Mouse (Mus musculus): Measurements from ENCODE around the gene Bola2. TPM values are rescaled to one million over a fixed set of nuclear protein-coding genes. Genes with fewer than 3 reads are reported as not detected.
"Not testable (repeated sequence)": the region's sequence is repeated elsewhere in the genome, so short reads cannot be mapped to it uniquely, and the experiment has no call there.

The Bola2 gene
- total RNA-seq, 2 experiments from 2014 or later = 89.8 to 218 TPM

DNA sequence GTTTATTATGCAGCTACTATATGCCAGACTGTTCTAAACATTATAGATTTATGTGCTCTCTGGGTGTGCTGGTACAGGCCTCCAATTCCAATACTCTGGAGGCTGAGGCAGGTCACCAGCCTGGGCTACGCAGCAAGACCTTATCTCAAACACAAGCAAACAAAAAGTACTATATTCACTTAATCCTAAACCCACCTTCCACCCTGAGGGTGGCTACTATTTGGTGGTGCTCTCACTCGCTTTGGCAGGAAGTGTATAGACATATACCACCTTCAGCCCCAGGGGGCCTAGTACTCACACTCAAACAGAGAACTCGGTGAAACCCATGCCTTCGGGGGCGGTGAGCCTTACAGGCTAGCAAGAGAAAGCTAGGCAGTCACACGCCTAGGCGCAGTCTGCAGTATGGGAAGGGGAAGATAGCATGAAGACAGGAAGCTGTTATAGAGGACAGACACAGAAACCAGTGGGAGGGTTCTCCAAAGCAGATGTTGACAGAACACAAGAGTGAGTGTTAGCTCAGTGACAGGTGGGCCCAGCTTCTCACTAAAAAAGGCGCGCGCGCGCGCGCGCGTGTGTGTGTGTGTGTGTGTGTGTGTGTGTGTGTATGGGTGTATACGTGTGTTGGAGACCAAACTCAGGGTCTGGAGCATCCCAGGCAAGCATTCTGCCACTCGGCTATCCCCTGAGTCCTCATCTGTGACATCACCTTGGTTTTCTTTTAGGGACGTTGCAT lies 12.4 kb downstream of the Bola2 start, which contains the start of gene Coro1a:
Gene Coro1a, minus strand, starts transcription at position 346 of the 733 bp plus-strand sequence.
- peak; percentile 49 for ATAC-seq (replicated peaks; ENCODE audit: poor library complexity)

GRCm38 (mm10) chr7:126708175-126708952 lies 13.2 kb downstream of the Bola2 start:
- ATAC-seq (replicated peaks; ENCODE audit: poor library complexity) = no peak

GRCm38 (mm10) chr7:126710266-126710665 lies 15.1 kb downstream of the Bola2 start:
- peak; percentile 47; the same call in 1 of the 2 replicates for ATAC-seq (replicated peaks; ENCODE audit: poor library complexity)

DNA sequence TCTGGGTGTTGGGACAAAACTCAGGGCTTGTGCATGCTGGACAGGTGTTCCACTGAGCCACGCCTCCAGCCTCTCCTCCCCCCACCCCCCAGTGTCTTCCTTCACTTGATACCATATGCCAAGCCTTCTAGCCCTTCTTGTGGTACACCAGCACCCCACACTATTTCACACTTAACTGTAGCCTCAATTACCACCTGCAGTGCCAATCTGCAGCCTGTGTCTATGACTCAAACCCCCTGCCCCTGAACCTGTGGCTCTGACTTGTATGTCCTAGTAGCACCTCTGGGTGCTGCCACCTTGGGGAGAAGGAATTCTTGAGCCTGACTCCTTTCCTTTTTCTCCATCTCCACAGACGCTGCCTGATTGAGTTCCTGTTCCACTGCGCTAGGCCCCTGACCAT lies 16.7 kb downstream of the Bola2 start:
- no peak for ATAC-seq (replicated peaks; ENCODE audit: poor library complexity)

- ATAC-seq (replicated peaks; ENCODE audit: poor library complexity) = no peak
These were observed 20.5 kb downstream of the Bola2 start for GRCm38 (mm10) chr7:126715679-126716078.

DNA sequence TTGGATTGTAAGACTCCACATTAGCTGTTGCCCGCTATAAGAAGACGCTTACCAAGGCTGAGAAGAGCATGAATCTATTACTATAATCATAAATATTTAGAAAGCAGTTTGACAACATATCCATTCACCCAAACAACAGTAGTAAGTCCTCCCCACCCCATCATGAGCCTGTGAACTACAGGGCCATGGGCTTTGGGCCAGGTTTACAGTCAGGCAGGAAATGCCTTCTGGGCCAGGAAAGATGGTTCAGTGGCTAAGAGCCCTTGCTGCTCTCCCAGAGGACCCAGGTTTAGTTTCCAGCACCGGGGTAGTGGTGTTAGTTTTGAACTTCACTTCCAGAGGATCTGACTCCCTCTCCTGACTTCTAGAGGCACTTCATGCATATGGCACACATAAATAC lies 22.4 kb downstream of the Bola2 start:
- ATAC-seq (replicated peaks; ENCODE audit: poor library complexity) = no peak

GRCm38 (mm10) chr7:126718787-126719337 lies 23.7 kb downstream of the Bola2 start:
- ATAC-seq (replicated peaks; ENCODE audit: poor library complexity) = peak; percentile 54; the same call in 1 of the 2 replicates

- peak; percentile 69 for ATAC-seq (replicated peaks; ENCODE audit: poor library complexity)
These were observed 26.4 kb downstream of the Bola2 start for GRCm38 (mm10) chr7:126721635-126722034.

GRCm38 (mm10) chr7:126725077-126725476 lies 29.9 kb downstream of the Bola2 start:
- ATAC-seq (replicated peaks; ENCODE audit: poor library complexity) = peak; percentile 75

- peak; percentile 52 for ATAC-seq (replicated peaks; ENCODE audit: poor library complexity)
These were observed 30.5 kb downstream of the Bola2 start for GRCm38 (mm10) chr7:126725667-126726066.

DNA sequence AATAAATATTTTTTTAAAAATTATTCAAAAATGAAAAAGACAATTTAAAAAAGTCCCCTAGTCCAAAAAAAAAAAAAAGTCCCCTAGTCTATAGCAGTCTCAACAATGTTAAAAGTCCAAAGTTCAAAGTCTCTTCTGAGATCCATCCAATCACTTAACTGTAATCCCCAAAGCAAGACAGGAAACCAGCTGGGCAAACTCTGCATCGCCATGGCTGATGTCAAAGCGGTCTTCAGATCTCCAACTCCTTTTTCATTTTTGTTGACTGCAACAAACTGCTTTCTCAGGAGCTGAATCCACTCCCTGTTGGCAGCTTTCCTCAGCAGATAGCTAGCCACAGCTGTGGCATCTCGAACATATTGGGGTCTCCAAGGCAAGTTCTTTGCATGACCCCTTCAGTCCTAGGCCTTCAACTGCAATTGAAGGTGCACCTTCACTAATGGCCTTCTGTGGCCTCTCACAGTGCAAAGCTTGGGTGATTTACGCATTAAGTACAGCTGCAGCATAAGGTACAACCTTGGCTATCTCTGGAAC lies 35.1 kb downstream of the Bola2 start:
- ATAC-seq (replicated peaks; ENCODE audit: poor library complexity) = not testable (repeated sequence)

DNA sequence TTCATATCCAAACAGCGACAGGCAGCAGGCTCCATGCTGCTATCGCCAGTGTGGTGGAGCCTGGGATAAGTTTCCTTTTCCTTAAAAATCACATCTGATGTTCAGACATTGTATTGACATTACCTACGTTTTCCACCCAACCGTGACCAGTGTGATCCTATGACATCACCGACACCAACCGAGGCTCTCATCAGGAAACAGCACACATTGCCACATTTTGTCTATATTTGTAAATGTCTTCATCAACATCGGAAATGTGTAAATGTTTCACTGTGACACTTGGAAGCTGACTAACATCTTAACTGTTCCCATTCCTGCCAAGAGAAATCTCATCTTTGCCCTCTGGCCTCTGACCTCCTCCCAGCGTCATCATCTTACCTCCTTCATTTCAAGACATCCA lies 40.9 kb downstream of the Bola2 start:
- ATAC-seq (replicated peaks; ENCODE audit: poor library complexity) = peak; percentile 54

DNA sequence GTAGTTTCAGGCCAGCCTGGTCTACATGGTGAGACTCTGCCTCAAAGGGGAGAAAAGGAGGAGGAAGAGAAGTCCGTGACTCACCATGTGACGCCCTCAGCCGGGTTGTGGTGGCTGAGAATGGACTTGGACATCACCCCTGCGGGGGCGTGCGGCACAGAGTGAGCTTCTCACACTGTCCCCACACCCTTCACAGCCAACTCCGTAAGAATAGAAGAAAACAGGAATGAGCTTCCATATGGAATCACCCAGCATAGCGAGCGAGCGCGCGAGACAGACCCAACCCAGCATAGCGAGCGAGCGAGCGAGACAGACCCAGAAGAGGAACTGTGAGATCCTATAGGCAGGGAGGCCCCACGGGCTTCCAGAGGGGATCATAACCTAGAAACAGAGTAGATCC lies 44.4 kb downstream of the Bola2 start:
- no peak for ATAC-seq (replicated peaks; ENCODE audit: poor library complexity)

- 0 out of 2 replicates have a peak, but pooled peaks have one; percentile 9 for ATAC-seq (replicated peaks; ENCODE audit: poor library complexity)
These were observed 45.0 kb downstream of the Bola2 start for GRCm38 (mm10) chr7:126740132-126740735.

GRCm38 (mm10) chr7:126740977-126741376 lies 45.8 kb downstream of the Bola2 start:
- no peak for ATAC-seq (replicated peaks; ENCODE audit: poor library complexity)

- ATAC-seq (replicated peaks; ENCODE audit: poor library complexity) = no peak
These were observed 46.3 kb downstream of the Bola2 start for GRCm38 (mm10) chr7:126741452-126741851.

- no peak for ATAC-seq (replicated peaks; ENCODE audit: poor library complexity)
These were observed 46.8 kb downstream of the Bola2 start for GRCm38 (mm10) chr7:126741964-126742482.

DNA sequence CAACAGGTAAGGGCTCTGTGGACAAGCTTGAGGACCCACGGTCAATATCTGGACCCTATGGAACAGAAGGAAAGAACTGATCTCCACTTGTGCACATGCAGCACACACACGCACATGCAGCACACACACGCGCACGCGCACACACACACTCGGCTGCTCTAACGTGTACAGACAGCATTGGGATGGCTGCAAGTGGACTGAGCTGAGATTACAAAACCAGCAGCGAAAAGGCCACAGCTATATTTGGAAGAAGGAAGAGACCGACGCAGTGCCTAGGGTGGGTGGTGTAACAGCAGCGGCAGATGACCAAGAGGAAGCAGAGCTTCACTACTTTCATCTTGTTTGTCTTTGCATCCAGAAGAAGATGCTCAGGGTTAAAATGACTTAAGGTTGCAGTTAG lies 50.9 kb downstream of the Bola2 start:
- ATAC-seq (replicated peaks; ENCODE audit: poor library complexity) = peak; percentile 89

DNA sequence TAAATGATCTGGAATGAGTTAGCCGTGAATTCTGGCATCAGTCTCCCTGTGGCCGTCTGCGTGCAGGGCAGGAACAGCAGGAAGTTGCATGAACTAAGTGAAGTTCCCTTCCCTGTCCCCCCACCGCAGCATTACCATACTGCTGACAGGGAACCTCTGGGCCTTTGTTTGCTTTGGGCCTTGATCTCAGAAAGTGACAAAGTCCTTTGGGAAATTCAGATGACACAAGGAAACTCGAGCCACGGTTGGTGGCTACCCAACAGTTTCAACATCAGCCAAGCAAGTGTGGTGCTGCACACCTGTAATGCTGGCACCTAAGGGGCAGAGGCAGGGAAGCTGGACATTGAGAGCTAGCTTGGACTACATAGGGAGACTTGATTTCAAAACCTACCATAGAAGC lies 51.6 kb downstream of the Bola2 start:
- peak; percentile 86 for ATAC-seq (replicated peaks; ENCODE audit: poor library complexity)

DNA sequence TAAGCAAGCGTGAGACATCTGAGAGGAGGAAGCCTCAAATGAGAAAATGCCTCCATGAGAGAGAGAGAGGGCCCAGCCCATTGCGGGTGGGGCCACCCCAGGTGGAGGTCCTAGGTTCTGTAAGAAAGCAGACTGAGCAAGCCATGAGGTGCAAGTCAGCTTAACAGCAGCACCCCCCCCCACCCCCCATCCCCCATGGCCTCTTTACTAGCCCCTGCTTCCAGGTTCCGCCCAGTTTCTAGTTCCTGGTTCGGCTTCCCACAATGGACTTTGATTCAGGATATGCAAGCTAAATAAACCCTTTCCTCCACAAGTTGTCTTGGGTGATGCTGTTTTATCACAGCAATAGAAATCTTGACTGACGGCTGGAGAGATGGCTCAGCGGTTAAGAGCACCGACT lies 53.6 kb downstream of the Bola2 start:
- ATAC-seq (replicated peaks; ENCODE audit: poor library complexity) = no peak
